Mouse (Mus musculus) limb, embryonic 14.5 days (tissue): ENCODE measurements at regions not wholly inside any gene's neighbourhood (a gene's known extent, or its start where the extent isn't known, plus 50 kb on each side); places are given as distances from the start of the nearest gene placed in this dataset.
A peak's percentile ranks its signal among the peaks of the same experiment; 100 is the strongest.

ENCODE experiments used
- ATAC-seq: fragments of 200-750 bp; cut with Nextera tagmentation; 2 replicates; pipeline ENCODE4 v1.8.0; 2017; ENCODE audit warnings: low read depth, moderate number of reproducible peaks, moderate TSS enrichment; ENCODE audit not compliant: low FRiP score
- DNase-seq: peaks from one replicate; pipeline ENCODE4 v3.0.0-alpha.2; 2015; ENCODE audit warnings: low spot score
- H3K27ac ChIP-seq: fragments of 300-500 bp; sonication (generic); replicated peaks from 2 replicates; pipeline ENCODE4 v1.5.1; 2014; ENCODE audit warnings: low read depth, mild to moderate bottlenecking, low read length, moderate library complexity, mixed read lengths
- H3K27me3 ChIP-seq: fragments of 300-500 bp; sonication (generic); 2 replicates; pipeline ENCODE4 v1.6.1; 2014; ENCODE audit warnings: low read length, mixed read lengths; ENCODE audit not compliant: control insufficient read depth, insufficient read depth
- H3K36me3 ChIP-seq: fragments of 300-500 bp; sonication (generic); 2 replicates; pipeline ENCODE4 v1.6.1; 2014; ENCODE audit warnings: mild to moderate bottlenecking, low read length, moderate library complexity, mixed read lengths; ENCODE audit not compliant: control insufficient read depth, insufficient read depth
- H3K4me1 ChIP-seq: fragments of 300-500 bp; sonication (generic); 2 replicates; pipeline ENCODE4 v1.6.1; 2014; ENCODE audit warnings: antibody characterized with exemption, low read length, mixed read lengths; ENCODE audit not compliant: control insufficient read depth, insufficient read depth
- H3K4me2 ChIP-seq: fragments of 300-500 bp; sonication (generic); replicated peaks from 2 replicates; pipeline ENCODE4 v1.6.1; 2014; ENCODE audit warnings: low read depth, mild to moderate bottlenecking, low read length, moderate library complexity; ENCODE audit not compliant: severe bottlenecking
- H3K4me3 ChIP-seq: fragments of 300-500 bp; sonication (generic); replicated peaks from 2 replicates; pipeline ENCODE4 v1.5.1; 2014; ENCODE audit warnings: low read length
- H3K9ac ChIP-seq: fragments of 300-500 bp; sonication (generic); 2 replicates; pipeline ENCODE4 v1.6.1; 2014; ENCODE audit warnings: mild to moderate bottlenecking, low read depth, low read length, moderate library complexity; ENCODE audit not compliant: severe bottlenecking
- H3K9me3 ChIP-seq: fragments of 300-500 bp; sonication (generic); 2 replicates; pipeline ENCODE4 v1.6.1; 2016; ENCODE audit warnings: low read length; ENCODE audit not compliant: control insufficient read depth
- POLR2A ChIP-seq: fragments of 200-500 bp; IDR thresholded peaks from 2 replicates; pipeline ENCODE4 v1.8.0; 2012; ENCODE audit warnings: inconsistent platforms, mild to moderate bottlenecking, moderate library complexity, borderline replicate concordance; ENCODE audit not compliant: insufficient read depth, insufficient read length; ENCODE audit errors: extremely low read depth
- WGBS: fragments of 180-500 bp; shearing (Covaris S2); extraction: QIAGEN DNeasy Blood & Tissue Kit; methylation state at CpG from one replicate; pipeline ENCODE4 v1.1.7; 2014; 5-methylcytosine and 5-hydroxymethylcytosine counted together

- Histone ChIP-seq H3K4me2 (no peak overlapping the region), H3K27me3 (peaks cover 31% of the 10 kb centered on the region), H3K27ac (no peak overlapping the region), H3K36me3 (no peaks in the 10 kb centered on the region), H3K9me3 (no peaks in the 10 kb centered on the region), H3K9ac (no peak overlapping the region), H3K4me3 (no peak overlapping the region), H3K4me1 (peaks cover 13% of the 10 kb centered on the region)
- 87% methylated on average over 7 of the region's 7 CpGs for WGBS
- no peak for DNase-seq
- no peak for TF ChIP-seq POLR2A
- ATAC-seq, result no peak
These were observed 66.8 kb downstream of the Gm10320 start for GRCm38 (mm10) chr13:98425026-98425425.

GRCm38 (mm10) chr13:98424000-98424399, 67.8 kb downstream of the Gm10320 start:
- peak overlapping the region; percentile 14; the same call in 1 of the 2 replicates for H3K4me2 ChIP-seq
- DNase-seq, result peak; percentile 52

GRCm38 (mm10) chr13:98420419-98421043, 66.5 kb downstream of the Foxd1 start:
- H3K4me2 ChIP-seq, result no peak overlapping the region
- H3K36me3 ChIP-seq, result no peaks in the 10 kb centered on the region
- no peak for TF ChIP-seq POLR2A
- no peak overlapping the region for H3K27ac ChIP-seq
- 71% methylated on average over 15 of the region's 15 CpGs for WGBS
- ATAC-seq (no peak), DNase-seq (no peak)
- H3K4me1 ChIP-seq, result peaks cover 13% of the 10 kb centered on the region
- H3K4me3 ChIP-seq, result no peak overlapping the region
- H3K9ac ChIP-seq, result no peak overlapping the region
- H3K27me3 ChIP-seq, result peaks cover 13% of the 10 kb centered on the region; the same call in 1 of the 2 replicates
- H3K9me3 ChIP-seq, result no peaks in the 10 kb centered on the region

More at GRCm38 (mm10) chr13:98424000-98424399, 67.8 kb downstream of the Gm10320 start:
- H3K27ac ChIP-seq, result no peak overlapping the region
- ATAC-seq, result no peak
- no peak overlapping the region for H3K4me3 ChIP-seq
- TF ChIP-seq POLR2A, result no peak
- H3K27me3 ChIP-seq, result peaks cover 22% of the 10 kb centered on the region
- H3K36me3 ChIP-seq, result no peaks in the 10 kb centered on the region
- H3K9ac ChIP-seq, result no peak overlapping the region
- H3K9me3 ChIP-seq, result no peaks in the 10 kb centered on the region
- peaks cover 13% of the 10 kb centered on the region for H3K4me1 ChIP-seq
- 12% methylated on average over 12 of the region's 12 CpGs for WGBS

GRCm38 (mm10) chr13:98417736-98418135, 63.7 kb downstream of the Foxd1 start:
- Histone ChIP-seq H3K4me2 (no peak overlapping the region), H3K9ac (no peak overlapping the region), H3K27ac (no peak overlapping the region), H3K36me3 (no peaks in the 10 kb centered on the region), H3K4me1 (no peaks in the 10 kb centered on the region), H3K27me3 (peaks cover 5% of the 10 kb centered on the region; the same call in 1 of the 2 replicates), H3K9me3 (no peaks in the 10 kb centered on the region), H3K4me3 (no peak overlapping the region)
- 66% methylated on average over 4 of the region's 4 CpGs for WGBS
- no peak for TF ChIP-seq POLR2A
- DNase-seq, result no peak
- ATAC-seq, result no peak

GRCm38 (mm10) chr13:98416457-98416856, 62.4 kb downstream of the Foxd1 start:
- ATAC-seq (no peak), DNase-seq (no peak)
- Histone ChIP-seq H3K36me3 (no peaks in the 10 kb centered on the region), H3K4me3 (no peak overlapping the region), H3K4me1 (no peaks in the 10 kb centered on the region), H3K9me3 (no peaks in the 10 kb centered on the region), H3K27me3 (peaks cover 5% of the 10 kb centered on the region; the same call in 1 of the 2 replicates), H3K4me2 (no peak overlapping the region), H3K9ac (no peak overlapping the region), H3K27ac (no peak overlapping the region)
- WGBS, result 80% methylated on average over 6 of the region's 6 CpGs
- TF ChIP-seq POLR2A, result no peak

GRCm38 (mm10) chr13:98414851-98415250, 60.8 kb downstream of the Foxd1 start:
- H3K4me2 ChIP-seq, result no peak overlapping the region
- no peaks in the 10 kb centered on the region for H3K9me3 ChIP-seq
- WGBS, result 72% methylated on average over 3 of the region's 3 CpGs
- H3K27ac ChIP-seq, result no peak overlapping the region
- no peak for TF ChIP-seq POLR2A
- H3K4me1 ChIP-seq, result no peaks in the 10 kb centered on the region
- no peak overlapping the region for H3K9ac ChIP-seq
- H3K4me3 ChIP-seq, result no peak overlapping the region
- no peaks in the 10 kb centered on the region for H3K36me3 ChIP-seq
- H3K27me3 ChIP-seq, result no peaks in the 10 kb centered on the region
- no peak for DNase-seq
- no peak for ATAC-seq
